Mouse (Mus musculus) ES-E14 (cell line): Measurements from ENCODE around the gene 2810021J22Rik. TPM values are rescaled to one million over a fixed set of nuclear protein-coding genes. Genes with fewer than 3 reads are reported as not detected.

ENCODE experiments used
- DNase-seq: peaks from one replicate; pipeline ENCODE4 v3.0.0-alpha.2; 2013; ENCODE audit warnings: low read depth, low spot score
- H3K27ac ChIP-seq: 2 replicates; pipeline ENCODE4 v1.5.1; 2012; ENCODE audit warnings: low read depth, mild to moderate bottlenecking, low read length, moderate library complexity, mixed read lengths; ENCODE audit not compliant: poor library complexity, insufficient read depth, severe bottlenecking
- H3K36me3 ChIP-seq: 2 replicates; pipeline ENCODE4 v1.6.1; 2012; ENCODE audit warnings: mild to moderate bottlenecking, low read length, moderate library complexity, mixed read lengths; ENCODE audit not compliant: control insufficient read depth, poor library complexity, insufficient read depth, severe bottlenecking
- H3K4me1 ChIP-seq, 2 experiments: fragments of 150-350 bp in 1 of 2; sonication (generic) in 1 of 2; 2 replicates each; pipeline ENCODE4 v1.6.1; 2012; ENCODE audit warnings: low read length in 2 of 2, mild to moderate bottlenecking in 1 of 2, mixed read lengths in 1 of 2; ENCODE audit not compliant: control insufficient read depth in 2 of 2, insufficient read depth in 2 of 2, poor library complexity in 1 of 2
- H3K4me3 ChIP-seq, 2 experiments: fragments of 150-350 bp in 1 of 2; sonication (generic) in 1 of 2; 2 replicates each; pipeline ENCODE4 v1.5.1; 2012; ENCODE audit warnings: low read length in 2 of 2, low read depth in 1 of 2, mild to moderate bottlenecking in 1 of 2, mixed read lengths in 1 of 2; ENCODE audit not compliant: insufficient read depth in 1 of 2, poor library complexity in 1 of 2, severe bottlenecking in 1 of 2
- H3K9ac ChIP-seq: 2 replicates; pipeline ENCODE4 v1.6.1; 2012; ENCODE audit warnings: low read depth, mild to moderate bottlenecking, low read length, mixed read lengths; ENCODE audit not compliant: poor library complexity, insufficient read depth, severe bottlenecking
- H3K9me3 ChIP-seq: fragments of 150-350 bp; sonication (generic); 2 replicates; pipeline ENCODE4 v1.6.1; 2012; ENCODE audit warnings: low read depth, mild to moderate bottlenecking, low read length; ENCODE audit not compliant: control insufficient read depth, insufficient read depth
- CHD2 ChIP-seq: IDR thresholded peaks from 2 replicates; pipeline ENCODE4 v1.6.1; 2014; ENCODE audit warnings: mild to moderate bottlenecking, low read depth, low read length, inconsistent platforms
- HCFC1 ChIP-seq: IDR thresholded peaks from 2 replicates; pipeline ENCODE4 v1.6.1; 2012; ENCODE audit warnings: low read length, inconsistent platforms, borderline replicate concordance; ENCODE audit not compliant: insufficient read depth
- MAFK ChIP-seq: IDR thresholded peaks from 2 replicates; pipeline ENCODE4 v1.6.1; 2014; ENCODE audit warnings: mild to moderate bottlenecking, low read depth, low read length, inconsistent platforms; ENCODE audit not compliant: insufficient read depth
- ZC3H11A ChIP-seq: IDR thresholded peaks from 2 replicates; pipeline ENCODE4 v1.6.1; 2012; ENCODE audit warnings: low read depth, mild to moderate bottlenecking, inconsistent platforms, low read length, borderline replicate concordance
- ZNF384 ChIP-seq: IDR thresholded peaks from 2 replicates; pipeline ENCODE4 v1.6.1; 2012; ENCODE audit warnings: low read depth, low read length, inconsistent platforms
- in situ Hi-C, 2 experiments: fragments of 600-800 bp; cut with MboI; formaldehyde crosslinking; loops; one replicate each; pipeline ENCODE4 v1.15.1; 2025; ENCODE audit warnings: low sequenced_read_pairs in 2 of 2, inconsistent platforms in 1 of 2; ENCODE audit not compliant: unreplicated experiment in 2 of 2
- total RNA-seq: library from RNA; depleted of rRNA; stranded (reverse); fragments of 300-350 nt; gene quantifications from 2 replicates; pipeline ENCODE4 v1.2.3, GENCODE M21; 2012

Gene 2810021J22Rik
- total RNA-seq, 1 experiment = 5.7 TPM

GRCm38 (mm10) chr11:58901080-58901479 is 34.1 kb downstream of the 2810021J22Rik start:
- in situ Hi-C loops = no loop called here
- Histone ChIP-seq H3K4me3 (no peak overlapping the region), H3K27ac (no peak overlapping the region), H3K9ac (no peak overlapping the region), H3K36me3 (peaks cover 11% of the 10 kb centered on the region; the same call in 1 of the 2 replicates), H3K4me1 (peaks cover 0 to 4% of the 10 kb centered on the region in 2 experiments; a peak in 1 of 4 replicates), H3K9me3 (no peaks in the 10 kb centered on the region)
- no peak for TF ChIP-seq ZC3H11A
- TF ChIP-seq HCFC1 = no peak
- TF ChIP-seq ZNF384 = no peak
- TF ChIP-seq MAFK = no peak
- TF ChIP-seq CHD2 = no peak
- no peak for DNase-seq

- in situ Hi-C loops = no loop called here
- Histone ChIP-seq H3K36me3 (peaks cover 8% of the 10 kb centered on the region; the same call in 1 of the 2 replicates), H3K9me3 (no peaks in the 10 kb centered on the region), H3K4me3 (peak within 1 kb of the TSS; percentile 86 to 87), H3K4me1 (peaks cover 0 to 4% of the 10 kb centered on the region in 2 experiments; a peak in 1 of 4 replicates), H3K9ac (peak within 1 kb of the TSS; percentile 87), H3K27ac (no peak within 1 kb of the TSS)
- TF ChIP-seq CHD2 (peak; percentile 69), ZNF384 (no peak)
- peak; percentile 89 for DNase-seq
Measured at GRCm38 (mm10) chr11:58903511-58904409, 36.7 kb downstream of the 2810021J22Rik start, which contains the start of gene Zfp39. Zfp39 (minus strand) TSS chr11:58904225.

DNA sequence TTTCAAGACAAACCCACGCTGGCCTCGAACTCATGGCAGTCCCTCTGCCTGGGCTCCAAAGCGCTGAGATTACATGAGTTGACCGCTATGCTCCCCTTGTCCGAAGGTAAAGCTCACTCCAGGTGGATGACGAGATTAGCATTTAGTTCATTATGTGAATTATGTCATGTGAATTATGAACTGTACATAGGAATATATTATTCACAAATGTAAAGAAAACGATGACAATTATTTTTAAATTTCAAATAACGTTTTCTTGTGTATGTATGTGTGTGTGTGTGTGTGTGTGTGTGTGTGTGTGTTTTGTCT is 37.3 kb downstream of the 2810021J22Rik start:
- no peak for TF ChIP-seq ZNF384
- TF ChIP-seq MAFK = no peak
- no peak for TF ChIP-seq HCFC1
- TF ChIP-seq ZC3H11A = no peak
- TF ChIP-seq CHD2 = no peak
- DNase-seq = no peak
- H3K9me3 ChIP-seq = no peaks in the 10 kb centered on the region
- H3K4me3 ChIP-seq = peak overlapping the region; percentile 44 to 87; a peak in 3 of 4 replicates
- H3K27ac ChIP-seq = no peak overlapping the region
- H3K9ac ChIP-seq = no peak overlapping the region; the same call in 1 of the 2 replicates
- peaks cover 8% of the 10 kb centered on the region; the same call in 1 of the 2 replicates for H3K36me3 ChIP-seq
- H3K4me1 ChIP-seq = peaks cover 0 to 4% of the 10 kb centered on the region in 2 experiments; a peak in 1 of 4 replicates
- in situ Hi-C loops = no loop called here

GRCm38 (mm10) chr11:58904838-58905237 is 37.8 kb downstream of the 2810021J22Rik start:
- in situ Hi-C loops = no loop called here
- Histone ChIP-seq H3K4me3 (peak overlapping the region in 1 of 2 experiments; percentile 87; a peak in 2 of 4 replicates), H3K9me3 (no peaks in the 10 kb centered on the region), H3K4me1 (peaks cover 0 to 4% of the 10 kb centered on the region in 2 experiments; a peak in 1 of 4 replicates), H3K9ac (no peak overlapping the region), H3K27ac (no peak overlapping the region), H3K36me3 (peaks cover 8% of the 10 kb centered on the region; the same call in 1 of the 2 replicates)
- peak; percentile 57 for DNase-seq
- TF ChIP-seq CHD2 = no peak
- TF ChIP-seq HCFC1 = no peak
- TF ChIP-seq ZC3H11A = no peak
- TF ChIP-seq MAFK = no peak
- peak; percentile 98 for TF ChIP-seq ZNF384
